Mouse (Mus musculus): ENCODE measurements around the gene Dnaic2. TPM values are rescaled to one million over a fixed set of nuclear protein-coding genes. Genes with fewer than 3 reads are reported as not detected.

The Dnaic2 gene
- polyA plus RNA-seq (2015; fragmentation: Nextera tagmentation; extraction: Ambion mirVana) = 0.54 and 0.62 TPM in 2 replicates

- Histone ChIP-seq H3K4me3 (replicated peaks) (peak within 1 kb of the TSS; percentile 28), H3K9me3 (no peaks in the 10 kb centered on the region), H3K27ac (no peak within 1 kb of the TSS), H3K27me3 (replicated peaks) (no peaks in the 10 kb centered on the region), H3K4me1 (peaks cover 20% of the 10 kb centered on the region), H3K36me3 (no peaks in the 10 kb centered on the region), H3K4me2 (peak within 1 kb of the TSS; percentile 55), H3K9ac (no peak within 1 kb of the TSS)
- WGBS = 9% methylated on average over 32 of the region's 34 CpGs
- peak; percentile 77; the same call in 1 of the 2 replicates for ATAC-seq (ENCODE audit: insufficient read depth, low FRiP score, low read depth)
Measured at GRCm38 (mm10) chr11:114726965-114727825, at the start of gene Dnaic2. Gene Dnaic2, plus strand, starts transcription at chr11:114727408.

- ATAC-seq (ENCODE audit: insufficient read depth, low FRiP score, low read depth) = no peak
- Histone ChIP-seq H3K9me3 (no peaks in the 10 kb centered on the region), H3K27ac (peak overlapping the region; percentile 28; the same call in 1 of the 2 replicates), H3K36me3 (no peaks in the 10 kb centered on the region), H3K4me1 (peaks cover 24% of the 10 kb centered on the region), H3K4me2 (no peak overlapping the region), H3K4me3 (replicated peaks) (no peak overlapping the region), H3K9ac (no peak overlapping the region), H3K27me3 (replicated peaks) (no peaks in the 10 kb centered on the region)
- WGBS = 52% methylated on average over 8 of the region's 8 CpGs
Measured at GRCm38 (mm10) chr11:114679582-114679981, 47.6 kb upstream of the Dnaic2 start.

GRCm38 (mm10) chr11:114680291-114680690 lies 46.9 kb upstream of the Dnaic2 start:
- no peak for ATAC-seq (ENCODE audit: insufficient read depth, low FRiP score, low read depth)
- Histone ChIP-seq H3K4me1 (peaks cover 30% of the 10 kb centered on the region), H3K27ac (no peak overlapping the region), H3K9me3 (no peaks in the 10 kb centered on the region), H3K4me3 (replicated peaks) (no peak overlapping the region), H3K36me3 (no peaks in the 10 kb centered on the region), H3K4me2 (no peak overlapping the region), H3K27me3 (replicated peaks) (no peaks in the 10 kb centered on the region), H3K9ac (no peak overlapping the region)
- WGBS = 52% methylated on average over 10 of the region's 10 CpGs

DNA sequence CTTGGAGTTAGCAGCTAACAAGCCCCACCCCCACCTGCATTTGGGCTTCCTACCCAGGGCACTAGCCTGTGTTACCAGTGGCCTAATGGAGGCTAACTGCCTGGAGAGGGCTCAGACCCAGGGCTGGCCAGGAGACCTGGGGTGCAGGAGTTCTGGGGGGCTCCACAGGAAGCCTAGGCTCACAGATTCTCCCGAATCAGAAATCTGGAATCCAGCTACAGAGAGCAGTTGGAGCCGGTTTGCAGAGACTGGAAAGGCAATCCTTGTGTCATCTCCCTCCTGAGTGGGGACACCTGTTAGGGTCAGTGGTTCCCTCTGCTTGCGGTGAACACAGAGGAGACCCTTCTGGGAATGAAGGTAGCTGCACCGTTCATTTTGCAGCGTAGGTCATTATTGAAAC lies 46.2 kb upstream of the Dnaic2 start:
- 42% methylated on average over 5 of the region's 5 CpGs for WGBS
- H3K9me3 ChIP-seq = no peaks in the 10 kb centered on the region
- no peak for ATAC-seq (ENCODE audit: insufficient read depth, low FRiP score, low read depth)
- H3K9ac ChIP-seq = no peak overlapping the region
- H3K36me3 ChIP-seq = no peaks in the 10 kb centered on the region
- no peak overlapping the region for H3K4me2 ChIP-seq
- H3K27ac ChIP-seq = no peak overlapping the region
- no peaks in the 10 kb centered on the region for H3K27me3 ChIP-seq (replicated peaks)
- H3K4me3 ChIP-seq (replicated peaks) = no peak overlapping the region
- peaks cover 28% of the 10 kb centered on the region for H3K4me1 ChIP-seq

DNA sequence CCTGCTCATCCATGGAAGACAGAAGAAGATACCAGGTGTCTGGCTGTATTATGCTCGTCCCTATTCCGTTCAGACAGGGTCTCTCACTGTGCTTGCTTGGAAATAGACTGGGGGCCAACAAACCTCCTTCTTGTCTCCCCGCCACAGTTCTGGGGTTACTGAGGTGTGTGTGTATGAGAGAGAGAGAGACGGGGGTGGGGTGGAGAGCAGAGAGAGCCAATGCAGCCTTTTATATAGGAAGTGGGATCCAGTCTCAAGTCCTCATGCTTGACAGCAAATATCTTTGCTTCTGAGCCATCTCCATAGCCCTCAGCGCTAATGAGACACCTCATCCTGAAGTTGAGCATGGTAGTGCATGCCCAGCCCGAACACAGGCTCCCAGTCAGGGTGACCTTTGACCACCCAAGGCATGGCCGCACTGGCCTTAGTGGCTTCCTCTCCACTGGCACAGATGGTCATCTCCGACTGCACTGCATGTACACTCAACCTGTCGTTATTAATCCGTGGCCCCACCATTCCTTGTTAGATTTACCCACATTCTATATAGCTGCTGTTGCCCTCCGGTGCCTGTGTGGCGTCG lies 44.8 kb upstream of the Dnaic2 start:
- ATAC-seq (ENCODE audit: insufficient read depth, low FRiP score, low read depth) = no peak
- peaks cover 19% of the 10 kb centered on the region for H3K4me1 ChIP-seq
- H3K36me3 ChIP-seq = no peaks in the 10 kb centered on the region
- no peak overlapping the region for H3K27ac ChIP-seq
- 89% methylated on average over 13 of the region's 13 CpGs for WGBS
- no peak overlapping the region for H3K4me3 ChIP-seq (replicated peaks)
- no peak overlapping the region for H3K9ac ChIP-seq
- no peaks in the 10 kb centered on the region for H3K27me3 ChIP-seq (replicated peaks)
- no peaks in the 10 kb centered on the region for H3K9me3 ChIP-seq
- no peak overlapping the region for H3K4me2 ChIP-seq

GRCm38 (mm10) chr11:114683029-114683721 lies 44.0 kb upstream of the Dnaic2 start:
- H3K9me3 ChIP-seq = no peaks in the 10 kb centered on the region
- no peak overlapping the region for H3K4me2 ChIP-seq
- no peaks in the 10 kb centered on the region for H3K36me3 ChIP-seq
- H3K27me3 ChIP-seq (replicated peaks) = no peaks in the 10 kb centered on the region
- H3K4me3 ChIP-seq (replicated peaks) = no peak overlapping the region
- no peak overlapping the region for H3K9ac ChIP-seq
- peaks cover 19% of the 10 kb centered on the region for H3K4me1 ChIP-seq
- ATAC-seq (ENCODE audit: insufficient read depth, low FRiP score, low read depth) = no peak
- WGBS = 88% methylated on average over 10 of the region's 10 CpGs
- no peak overlapping the region for H3K27ac ChIP-seq

DNA sequence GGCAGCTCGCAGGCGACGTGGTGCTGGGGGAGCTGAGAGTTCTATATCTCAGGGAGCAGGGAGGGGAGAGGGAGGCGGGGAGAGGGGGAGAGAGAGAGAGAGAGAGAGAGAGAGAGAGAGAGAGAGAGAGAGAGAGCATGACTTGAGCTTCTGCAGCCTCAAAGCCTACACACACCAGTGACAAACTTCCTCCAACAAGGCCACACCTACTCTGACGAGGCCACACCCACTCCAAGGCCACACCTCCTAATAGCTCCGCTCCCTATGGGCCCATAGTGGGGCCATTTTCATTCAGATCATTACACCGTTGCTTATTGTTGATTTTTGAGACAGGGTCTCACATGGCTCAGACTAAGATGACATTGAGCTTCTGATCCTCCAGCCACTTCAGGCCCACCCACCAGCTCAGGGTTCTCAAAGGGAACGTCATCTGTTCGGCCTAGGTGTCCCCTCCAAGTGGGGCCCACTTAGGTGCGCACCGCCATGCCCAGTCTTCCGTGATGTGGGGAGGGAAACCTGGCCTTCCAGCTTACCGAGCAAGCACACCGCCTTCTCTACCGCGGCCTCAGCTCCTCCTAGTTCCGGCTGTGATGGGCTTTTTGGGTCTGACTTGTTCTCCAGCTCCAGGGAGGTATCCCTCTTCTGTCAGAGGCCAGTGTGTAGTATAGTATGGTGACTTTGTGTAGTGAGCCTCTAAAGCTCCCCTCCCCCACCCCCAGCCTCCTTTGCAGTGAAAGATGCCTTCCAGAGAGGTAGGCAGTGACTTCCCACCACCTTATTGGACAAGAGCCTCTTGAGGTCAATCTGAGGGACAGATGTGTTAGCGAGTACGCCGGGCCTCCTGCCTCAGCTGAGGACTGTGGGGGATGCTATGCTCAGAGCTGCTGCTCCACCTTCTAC lies 43.2 kb upstream of the Dnaic2 start:
- WGBS = 68% methylated on average over 20 of the region's 20 CpGs
- no peak for ATAC-seq (ENCODE audit: insufficient read depth, low FRiP score, low read depth)
- peaks cover 19% of the 10 kb centered on the region for H3K4me1 ChIP-seq

GRCm38 (mm10) chr11:114684627-114685373 lies 42.4 kb upstream of the Dnaic2 start:
- ATAC-seq (ENCODE audit: insufficient read depth, low FRiP score, low read depth) = 0 out of 2 replicates have a peak, but pooled peaks have one; percentile 7
- Histone ChIP-seq H3K27me3 (replicated peaks) (no peaks in the 10 kb centered on the region), H3K9me3 (no peaks in the 10 kb centered on the region), H3K36me3 (no peaks in the 10 kb centered on the region), H3K4me1 (peaks cover 12% of the 10 kb centered on the region), H3K9ac (no peak overlapping the region), H3K4me3 (replicated peaks) (no peak overlapping the region), H3K4me2 (no peak overlapping the region), H3K27ac (no peak overlapping the region; the same call in 1 of the 2 replicates)
- WGBS = 65% methylated on average over 14 of the region's 14 CpGs

More for the DNA sequence above, 43.2 kb upstream of the Dnaic2 start:
- H3K27ac ChIP-seq = no peak overlapping the region
- no peaks in the 10 kb centered on the region for H3K9me3 ChIP-seq
- H3K36me3 ChIP-seq = no peaks in the 10 kb centered on the region
- H3K9ac ChIP-seq = no peak overlapping the region
- no peak overlapping the region for H3K4me2 ChIP-seq
- no peak overlapping the region for H3K4me3 ChIP-seq (replicated peaks)
- no peaks in the 10 kb centered on the region for H3K27me3 ChIP-seq (replicated peaks)

DNA sequence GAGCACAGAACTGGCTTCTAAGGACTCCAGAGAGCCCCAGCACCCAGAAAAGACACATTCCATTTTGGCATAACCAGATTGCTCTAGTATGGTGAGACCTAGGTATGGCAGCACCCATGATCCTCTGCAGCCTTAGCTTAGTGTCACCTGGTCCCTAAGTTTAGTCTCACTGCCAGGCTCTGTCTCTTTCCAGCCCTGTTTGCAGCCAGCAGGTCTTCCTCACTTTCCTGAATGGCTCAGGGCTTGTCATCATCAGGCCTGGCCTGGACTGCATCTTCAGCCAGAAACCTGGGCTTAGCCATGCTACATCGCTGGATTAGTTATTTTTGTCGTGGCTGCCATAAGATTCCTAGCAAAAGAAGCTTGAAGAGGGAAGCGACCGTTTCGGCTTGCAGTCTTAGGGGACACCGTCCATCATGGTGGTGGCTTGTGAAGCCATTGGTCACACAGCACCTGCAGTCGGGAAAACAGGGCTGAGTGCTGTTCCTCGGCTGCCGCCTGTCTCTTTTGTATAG lies 41.6 kb upstream of the Dnaic2 start:
- Histone ChIP-seq H3K4me1 (peaks cover 6% of the 10 kb centered on the region), H3K4me2 (no peak overlapping the region), H3K27me3 (replicated peaks) (no peaks in the 10 kb centered on the region), H3K9me3 (no peaks in the 10 kb centered on the region), H3K36me3 (no peaks in the 10 kb centered on the region), H3K4me3 (replicated peaks) (no peak overlapping the region), H3K9ac (no peak overlapping the region), H3K27ac (no peak overlapping the region)
- no peak for ATAC-seq (ENCODE audit: insufficient read depth, low FRiP score, low read depth)
- WGBS = 76% methylated on average over 9 of the region's 9 CpGs

GRCm38 (mm10) chr11:114686221-114686959 lies 40.8 kb upstream of the Dnaic2 start:
- Histone ChIP-seq H3K4me3 (replicated peaks) (no peak overlapping the region), H3K4me1 (peaks cover 5% of the 10 kb centered on the region), H3K4me2 (no peak overlapping the region), H3K27me3 (replicated peaks) (no peaks in the 10 kb centered on the region), H3K9ac (no peak overlapping the region), H3K27ac (no peak overlapping the region), H3K36me3 (no peaks in the 10 kb centered on the region), H3K9me3 (no peaks in the 10 kb centered on the region)
- 87% methylated on average over 16 of the region's 16 CpGs for WGBS
- no peak for ATAC-seq (ENCODE audit: insufficient read depth, low FRiP score, low read depth)

All from stomach, embryonic 15.5 days (tissue).